Mouse (Mus musculus): ENCODE data around the gene Tbxa2r.
A peak's percentile ranks its signal among the peaks of the same experiment; 100 is the strongest.

Tbxa2r gene

DNA sequence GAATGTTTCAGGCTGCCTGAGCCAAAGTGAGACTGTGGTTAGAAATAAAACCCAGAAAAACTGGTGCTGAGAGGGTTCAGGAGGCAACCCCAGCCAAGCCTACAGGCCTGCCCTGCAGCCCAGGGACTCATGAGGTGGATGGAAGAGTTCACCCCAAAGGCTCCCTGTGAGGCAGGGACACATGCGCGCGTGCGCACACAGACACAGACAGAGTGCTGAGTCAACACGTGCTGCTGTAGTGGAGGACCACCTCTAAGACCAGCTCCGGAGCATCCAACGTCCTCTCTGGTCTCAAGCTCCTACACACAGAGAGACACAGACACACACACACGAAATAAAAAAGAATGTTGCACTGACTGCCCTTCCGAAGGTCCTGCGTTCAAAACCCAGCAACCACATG, 46.8 kb downstream of the Tbxa2r start:
- no peak for DNase-seq

DNA sequence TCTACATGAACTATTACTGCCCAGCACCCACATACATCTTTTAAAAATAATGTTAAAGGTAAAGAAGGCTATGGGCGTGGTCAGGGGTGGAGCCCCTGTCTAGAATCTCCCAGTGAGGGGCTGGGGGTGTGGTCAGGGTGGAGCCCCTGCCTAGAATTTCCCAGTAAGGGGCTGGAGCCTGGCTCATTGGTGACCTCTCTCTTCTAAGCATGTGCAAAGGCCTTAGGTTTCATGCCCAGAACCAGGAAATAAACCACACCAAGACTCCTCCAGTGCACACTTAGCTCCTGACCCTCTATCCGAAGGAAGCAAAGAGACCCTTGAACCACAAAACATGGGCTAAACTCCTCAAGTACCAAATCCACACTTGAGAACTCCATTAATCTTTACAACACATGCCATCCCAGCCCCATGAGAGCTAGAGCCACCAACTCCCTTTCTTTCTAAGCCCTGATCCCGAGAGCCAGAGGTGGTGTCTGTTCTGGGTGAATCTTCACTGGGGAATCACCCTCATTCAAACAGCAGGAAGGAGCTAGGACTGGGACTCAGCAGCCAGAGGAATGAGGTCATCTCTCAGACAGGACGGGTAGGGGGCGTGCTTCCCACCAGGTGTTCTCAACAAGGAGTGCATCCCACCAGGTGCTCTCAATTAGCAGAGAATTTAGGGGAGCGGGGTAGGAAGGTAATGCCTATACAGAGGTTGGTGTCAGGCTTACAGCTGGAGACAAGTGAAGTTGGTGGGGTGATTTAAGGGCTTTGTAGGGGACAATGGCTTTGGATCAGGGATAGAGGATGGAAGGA, 48.2 kb downstream of the Tbxa2r start:
- no peak for DNase-seq

DNA sequence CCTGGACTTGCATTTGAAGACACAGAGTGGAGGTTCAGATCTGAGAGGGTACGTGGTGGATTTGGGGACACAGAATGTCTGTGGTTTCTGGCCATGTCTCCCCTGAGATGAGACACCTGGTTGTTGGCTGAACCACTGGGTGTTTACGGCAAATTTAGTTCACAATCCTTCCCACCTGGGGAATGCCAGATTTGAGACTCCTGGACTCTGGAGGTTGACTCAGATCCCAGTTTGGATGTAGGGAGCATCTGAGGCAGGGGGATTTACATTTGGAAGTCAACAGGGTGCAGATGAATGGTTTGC, 48.8 kb downstream of the Tbxa2r start:
- no peak for DNase-seq

DNA sequence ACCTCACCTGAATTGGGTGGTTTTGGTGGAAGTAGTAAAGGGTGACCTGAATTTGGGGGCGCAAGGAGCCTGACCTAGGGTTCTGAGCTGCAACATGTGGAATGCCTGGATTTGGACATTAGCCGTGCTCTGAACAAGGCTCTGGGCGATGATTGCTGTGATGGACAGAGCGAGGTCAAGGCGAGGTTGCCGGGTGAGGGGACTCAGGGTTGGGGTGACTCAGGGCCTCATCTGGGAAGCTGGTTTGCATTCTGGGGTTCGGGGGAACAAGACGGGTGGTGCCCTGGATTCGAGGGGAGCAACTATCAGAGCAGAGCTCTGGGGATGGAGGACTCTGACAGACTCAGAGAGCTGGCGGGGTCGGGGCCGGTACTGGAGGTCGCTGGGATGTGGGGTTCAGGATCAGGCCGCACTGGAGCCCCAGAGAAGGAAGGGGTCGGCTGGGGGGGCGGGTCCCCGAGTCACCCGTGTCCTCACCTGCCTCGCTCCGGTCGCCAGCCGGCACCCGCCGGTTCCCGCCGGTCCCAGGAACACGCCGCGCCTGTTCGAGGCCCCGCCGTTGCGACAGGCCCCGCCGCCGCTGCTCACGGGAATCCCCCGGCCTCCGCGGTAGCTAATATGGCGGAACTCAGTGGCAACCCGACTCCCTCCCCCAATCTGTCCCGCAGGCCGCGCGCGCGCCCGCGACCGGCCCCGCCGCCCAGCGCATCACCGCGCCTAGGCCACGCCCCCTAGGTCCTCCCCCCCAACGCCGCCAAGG, 49.4 kb downstream of the Tbxa2r start, which contains the start of gene Fzr1:
Fzr1 (minus strand) TSS at position 724 of the 760 bp plus-strand sequence.
- DNase-seq = no peak

DNA sequence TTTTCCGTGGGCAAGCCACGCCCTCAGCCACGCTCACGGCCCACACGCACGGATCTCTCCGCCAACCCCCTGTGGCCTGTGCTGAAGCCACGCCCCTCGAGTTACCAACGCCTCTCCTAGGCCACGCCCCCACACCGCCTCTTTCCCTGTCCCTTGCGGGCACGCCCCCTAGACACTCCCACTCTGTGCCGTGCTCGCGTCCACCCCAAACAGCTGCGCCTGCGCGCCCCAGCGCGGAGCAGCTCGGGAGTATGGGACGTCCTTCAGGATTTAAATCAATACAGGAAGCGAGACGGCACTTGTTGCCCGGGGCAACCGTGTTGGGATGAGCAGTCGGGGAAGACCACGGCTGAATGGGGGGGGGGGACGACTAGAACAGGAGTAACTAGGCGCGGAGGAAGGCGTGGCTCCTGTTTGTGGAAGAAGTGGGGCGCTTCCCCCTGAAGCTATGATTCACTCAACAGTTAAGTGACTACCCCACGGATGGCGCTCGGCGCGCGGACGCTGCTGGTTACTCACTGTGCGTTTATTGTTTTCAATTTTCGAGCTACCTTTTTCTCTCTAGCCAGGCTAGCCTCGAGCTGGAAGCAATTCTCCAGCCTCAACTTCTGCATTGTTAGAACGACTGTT, 50.1 kb downstream of the Tbxa2r start:
- DNase-seq = peak; percentile 100

DNA sequence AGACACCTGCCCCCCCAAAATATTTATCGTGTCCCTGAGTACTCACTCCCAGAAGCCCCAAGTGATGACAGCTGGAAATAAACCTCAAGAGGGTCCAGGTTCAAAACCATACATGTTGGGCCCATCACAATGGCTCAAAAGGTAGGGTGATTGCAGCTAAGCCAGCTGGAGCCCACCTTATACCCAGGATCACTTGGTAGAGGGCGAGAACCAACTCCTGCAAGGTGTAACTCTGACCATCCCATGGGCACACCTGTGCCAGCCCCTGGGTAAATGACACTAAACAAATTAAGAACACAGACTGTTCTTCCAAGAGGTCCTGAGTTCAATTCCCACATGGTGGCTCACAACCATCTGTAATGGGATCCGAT, 50.6 kb downstream of the Tbxa2r start:
- no peak for DNase-seq

DNA sequence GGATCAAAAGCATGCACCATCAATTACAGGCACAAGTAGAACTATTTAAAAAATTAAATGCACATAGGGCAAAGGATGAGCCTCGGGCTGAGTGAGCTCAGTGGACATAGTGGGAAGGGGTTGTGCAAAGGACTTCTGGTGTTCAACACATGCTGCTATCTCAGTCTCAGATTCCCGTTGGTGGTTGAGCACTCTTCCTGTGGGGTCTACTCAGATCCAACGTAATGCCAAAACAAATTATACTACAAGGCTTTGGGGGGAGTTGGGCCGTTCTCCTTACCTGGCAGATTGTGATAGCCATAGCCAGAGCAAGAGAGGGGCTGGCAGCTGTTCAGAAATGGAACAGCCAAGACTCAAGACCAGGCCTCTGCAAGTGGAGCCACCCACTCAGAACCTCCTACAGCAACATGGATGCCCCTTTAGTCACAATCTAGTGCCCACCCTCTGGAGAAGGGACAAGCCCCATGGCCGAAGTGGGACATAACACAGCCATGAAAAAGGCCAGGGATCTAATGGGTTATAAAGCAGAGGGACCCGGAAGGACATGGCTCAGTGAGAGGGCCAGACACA, 51.4 kb downstream of the Tbxa2r start:
- DNase-seq = no peak

DNA sequence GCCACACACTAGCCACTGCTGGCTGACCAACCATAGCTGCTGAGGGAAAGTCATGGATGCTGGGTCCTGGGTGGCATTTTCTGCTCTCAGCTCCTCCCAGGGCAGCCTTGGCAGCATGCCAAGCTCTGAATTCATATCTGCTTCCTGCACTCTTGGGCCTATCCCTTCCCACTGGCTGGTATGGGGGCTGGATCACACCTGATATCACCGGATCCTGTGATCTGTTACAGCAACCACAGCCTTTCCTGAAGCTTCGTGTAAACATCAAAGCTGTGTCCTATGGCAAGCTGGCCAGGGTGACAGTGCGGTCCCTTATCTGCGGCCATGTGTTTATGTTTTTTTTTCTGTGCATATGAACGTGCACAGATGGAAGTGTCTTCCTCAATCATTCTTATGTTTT, 53.5 kb downstream of the Tbxa2r start:
- DNase-seq = no peak

DNA sequence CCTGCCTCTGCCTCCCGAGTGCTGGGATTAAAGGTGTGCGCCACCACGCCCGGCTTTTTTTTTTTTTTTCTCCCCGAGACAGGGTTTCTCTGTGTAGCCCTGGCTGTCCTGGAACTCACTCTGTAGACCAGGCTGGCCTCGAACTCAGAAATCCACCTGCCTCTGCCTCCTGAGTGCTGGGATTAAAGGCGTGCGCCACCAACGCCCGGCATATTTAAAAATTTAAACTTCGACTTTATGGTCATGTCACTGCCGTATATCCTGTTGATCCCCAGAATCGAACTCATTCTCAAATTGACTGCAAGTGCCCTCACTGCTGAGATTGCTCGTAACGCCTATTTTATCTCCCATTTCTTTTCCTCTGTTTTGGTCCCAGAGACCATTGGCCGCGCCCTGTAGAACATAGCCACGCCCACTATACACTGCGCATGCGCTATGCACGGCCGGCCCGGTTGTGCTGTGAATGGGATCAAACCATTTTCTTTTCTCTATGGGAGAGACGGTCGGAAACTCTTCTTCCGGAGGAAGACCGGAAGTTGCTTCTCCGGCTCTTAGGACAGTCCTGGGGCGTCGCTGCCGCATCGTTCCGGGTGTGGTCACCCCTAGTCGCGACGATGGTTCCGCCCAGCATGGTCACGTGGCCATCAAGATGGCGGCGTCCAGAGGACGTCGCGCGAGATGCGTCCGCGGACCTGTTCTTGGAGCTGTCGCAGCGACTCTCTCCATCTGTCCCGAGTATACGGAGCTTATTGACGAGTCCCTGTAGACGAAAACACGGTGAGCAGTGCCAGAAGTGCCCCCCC, 55.5 kb downstream of the Tbxa2r start, which contains the start of the genes Dohh and Gm48551:
Dohh (plus strand) TSS at position 627 of the 803 bp plus-strand sequence.
Gm48551 (plus strand) TSS at position 665 of the 803 bp plus-strand sequence.
- DNase-seq = peak; percentile 99

DNA sequence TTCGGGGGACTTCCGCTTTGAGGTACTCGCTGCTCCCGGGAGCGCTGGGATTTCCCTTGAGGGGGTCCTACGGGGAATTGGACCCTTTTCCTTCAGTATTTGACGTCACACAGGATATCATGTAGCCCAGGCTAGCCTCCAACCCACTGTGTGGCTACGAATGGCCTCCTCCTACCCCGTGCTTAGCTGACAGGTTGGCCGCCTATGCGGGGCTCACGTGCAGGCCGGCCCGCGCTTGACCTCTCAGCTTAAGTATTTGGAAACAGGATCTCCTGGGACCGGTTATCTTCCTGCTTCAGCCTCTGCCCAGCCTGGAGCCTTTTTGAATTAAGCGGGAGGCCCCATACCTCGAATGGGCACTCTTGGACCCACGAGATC, 56.1 kb downstream of the Tbxa2r start:
- DNase-seq = no peak
